Mouse (Mus musculus): ENCODE results near the gene Mpig6b. TPM values are rescaled to one million over a fixed set of nuclear protein-coding genes. Genes with fewer than 3 reads are reported as not detected.

The Mpig6b gene
- polyA plus RNA-seq, 1 experiment from 2014 or later, result 0.56 TPM

DNA sequence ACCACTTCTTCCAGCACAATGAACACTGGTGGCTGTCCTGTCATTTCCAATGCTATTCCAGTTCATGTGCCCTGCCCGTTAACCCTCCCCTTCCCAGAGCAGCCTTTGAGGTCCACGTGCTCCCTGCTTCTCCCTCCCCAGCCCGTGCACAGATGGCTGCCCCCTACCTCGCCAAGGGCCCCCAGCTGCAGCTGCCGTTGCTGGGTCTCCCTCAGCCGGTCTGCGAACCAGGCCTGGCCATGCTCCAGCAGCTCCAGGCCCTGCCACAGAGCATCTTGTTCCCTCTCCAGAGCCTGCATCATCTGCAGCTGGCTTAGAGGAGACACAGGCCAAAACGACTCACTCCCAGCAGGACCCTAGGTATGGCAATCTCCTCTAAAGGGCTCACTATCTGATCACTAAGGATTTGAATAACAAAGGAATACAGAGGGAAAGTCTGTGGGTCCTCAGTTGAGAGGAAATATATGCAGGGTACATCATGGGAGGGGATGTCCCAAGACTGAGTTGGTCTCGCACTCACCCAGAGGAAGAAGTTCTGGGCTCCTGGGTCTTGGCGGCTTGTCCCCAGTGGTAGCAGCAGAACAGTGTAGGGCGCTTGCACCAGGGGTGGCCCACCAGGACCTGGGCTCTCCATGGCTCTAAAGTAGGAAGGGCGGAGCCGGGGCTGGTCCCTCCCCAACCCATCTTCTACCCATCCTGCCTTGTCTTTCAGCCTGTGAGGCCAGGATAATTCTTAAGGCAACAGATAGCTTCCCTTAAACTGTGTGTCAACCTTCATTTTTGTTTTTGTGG lies 38.5 kb downstream of the Mpig6b start, which contains the start of gene Sapcd1:
TSS of gene Sapcd1 (minus strand) at position 740 of the 792 bp plus-strand sequence.
- Histone ChIP-seq H3K9me3 (replicated peaks) (no peaks in the 10 kb centered on the region), H3K9ac (peak within 1 kb of the TSS; percentile 52), H3K36me3 (ENCODE audit: poor library complexity, severe bottlenecking) (no peaks in the 10 kb centered on the region), H3K27me3 (0 out of 2 replicates have a peak, but pooled peaks cover 4% of the 10 kb centered on the region), H3K4me2 (peak within 1 kb of the TSS; percentile 43), H3K4me1 (peaks cover 36% of the 10 kb centered on the region), H3K4me3 (peak within 1 kb of the TSS; percentile 17), H3K27ac (peak within 1 kb of the TSS; percentile 82)
- whole genome bisulfite sequencing, result 24% methylated on average over 13 of the region's 13 CpGs
- peak; percentile 89 for ATAC-seq

DNA sequence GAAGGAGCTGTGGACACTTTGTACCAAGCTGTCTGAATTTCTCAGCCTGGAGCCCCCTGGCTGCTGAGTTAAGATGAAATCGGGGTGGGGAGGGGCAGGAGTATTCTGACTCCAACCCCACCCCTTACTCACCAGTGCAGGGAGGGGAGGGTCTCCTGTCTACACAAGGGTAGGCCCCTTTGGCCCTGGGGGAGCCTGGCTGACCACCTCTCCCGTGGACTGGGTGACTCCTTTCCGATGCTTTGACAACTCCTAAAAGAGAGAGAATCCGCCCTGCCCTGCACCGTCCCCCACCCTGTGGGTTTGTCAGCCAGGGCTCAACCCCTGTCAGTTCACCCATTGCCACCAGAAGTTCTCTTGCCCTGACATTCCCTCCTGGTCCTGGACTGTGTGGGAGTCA lies 39.8 kb downstream of the Mpig6b start:
- Histone ChIP-seq H3K27me3 (0 out of 2 replicates have a peak, but pooled peaks cover 4% of the 10 kb centered on the region), H3K27ac (peak overlapping the region; percentile 40; the same call in 1 of the 2 replicates), H3K4me3 (no peak overlapping the region), H3K9ac (no peak overlapping the region), H3K4me1 (peaks cover 41% of the 10 kb centered on the region), H3K9me3 (replicated peaks) (no peaks in the 10 kb centered on the region), H3K36me3 (ENCODE audit: poor library complexity, severe bottlenecking) (no peaks in the 10 kb centered on the region), H3K4me2 (no peak overlapping the region; the same call in 1 of the 2 replicates)
- ATAC-seq, result no peak
- WGBS, result 80% methylated on average over 5 of the region's 5 CpGs

DNA sequence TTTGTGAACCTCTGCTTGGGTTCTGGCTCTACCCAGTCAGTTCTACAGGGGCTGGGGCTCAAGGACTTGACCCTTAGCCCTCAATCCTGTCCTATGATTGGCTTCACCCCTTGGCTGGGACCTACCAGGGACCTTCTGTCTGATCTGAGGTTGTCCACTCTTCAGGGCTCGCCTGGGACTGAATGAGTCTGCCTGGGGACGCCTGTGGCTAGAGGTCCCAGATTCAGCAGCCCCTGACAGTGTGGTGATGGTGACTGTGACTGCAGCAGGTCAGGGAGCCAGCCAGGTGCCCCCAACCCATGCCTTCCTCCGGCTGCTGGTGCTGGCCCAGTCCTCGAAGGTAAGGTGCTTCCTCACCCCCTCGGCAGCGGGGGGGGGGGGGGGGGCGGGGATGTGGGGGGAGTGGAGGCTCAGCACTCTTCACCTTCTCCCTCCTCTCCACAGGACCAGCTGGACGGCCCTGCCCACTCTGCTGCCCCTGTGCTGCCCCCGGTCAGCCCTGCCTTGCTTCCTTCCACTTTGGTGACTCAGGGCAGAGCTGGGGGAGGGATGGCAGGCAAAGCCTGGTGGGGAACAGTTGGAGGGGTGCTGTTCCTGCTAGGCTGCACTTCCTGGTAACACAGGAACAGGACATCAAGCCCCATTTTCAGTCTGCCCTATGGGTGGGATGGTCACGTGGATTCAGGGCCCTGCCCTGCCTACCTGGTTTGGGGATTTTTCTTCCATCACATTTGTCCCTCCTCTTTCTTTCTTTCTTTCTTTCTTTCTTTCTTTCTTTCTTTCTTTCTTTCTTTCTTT lies 41.1 kb downstream of the Mpig6b start:
- H3K4me3 ChIP-seq, result no peak overlapping the region
- no peak overlapping the region for H3K9ac ChIP-seq
- ATAC-seq, result no peak

DNA sequence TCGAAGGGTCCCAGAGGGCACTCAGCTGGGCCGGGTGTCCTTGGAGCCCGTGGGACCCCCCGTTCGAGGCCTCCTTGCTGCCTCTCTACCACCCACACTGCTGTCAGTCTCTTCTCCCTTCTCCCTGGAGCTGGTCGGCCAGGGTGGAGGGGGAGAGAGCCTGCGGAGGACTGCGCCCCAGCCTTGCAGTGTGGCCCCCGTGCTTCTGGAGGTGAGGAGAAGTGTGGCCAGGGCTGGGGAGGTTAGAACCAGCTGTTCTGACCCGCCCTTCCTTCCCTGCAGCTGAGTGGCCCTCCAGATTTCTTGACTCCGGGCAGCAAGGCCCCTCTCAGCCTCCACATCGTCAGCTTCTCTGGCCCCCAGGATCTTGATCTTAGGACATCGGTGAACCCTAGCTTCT lies 41.7 kb downstream of the Mpig6b start:
- no peaks in the 10 kb centered on the region for H3K9me3 ChIP-seq (replicated peaks)
- H3K4me1 ChIP-seq, result peaks cover 34% of the 10 kb centered on the region
- H3K36me3 ChIP-seq (ENCODE audit: poor library complexity, severe bottlenecking), result no peaks in the 10 kb centered on the region
- H3K4me2 ChIP-seq, result no peak overlapping the region
- H3K27ac ChIP-seq, result no peak overlapping the region
- no peak overlapping the region for H3K4me3 ChIP-seq
- WGBS, result 74% methylated on average over 13 of the region's 13 CpGs
- no peaks in the 10 kb centered on the region for H3K27me3 ChIP-seq
- ATAC-seq, result no peak
- no peak overlapping the region for H3K9ac ChIP-seq

More for the DNA sequence above, 41.1 kb downstream of the Mpig6b start:
- no peak overlapping the region for H3K27ac ChIP-seq
- no peak overlapping the region for H3K4me2 ChIP-seq
- 80% methylated on average over 6 of the region's 10 CpGs for WGBS
- H3K4me1 ChIP-seq, result peaks cover 39% of the 10 kb centered on the region
- H3K9me3 ChIP-seq (replicated peaks), result no peaks in the 10 kb centered on the region
- H3K27me3 ChIP-seq, result 0 out of 2 replicates have a peak, but pooled peaks cover 4% of the 10 kb centered on the region
- no peaks in the 10 kb centered on the region for H3K36me3 ChIP-seq (ENCODE audit: poor library complexity, severe bottlenecking)

DNA sequence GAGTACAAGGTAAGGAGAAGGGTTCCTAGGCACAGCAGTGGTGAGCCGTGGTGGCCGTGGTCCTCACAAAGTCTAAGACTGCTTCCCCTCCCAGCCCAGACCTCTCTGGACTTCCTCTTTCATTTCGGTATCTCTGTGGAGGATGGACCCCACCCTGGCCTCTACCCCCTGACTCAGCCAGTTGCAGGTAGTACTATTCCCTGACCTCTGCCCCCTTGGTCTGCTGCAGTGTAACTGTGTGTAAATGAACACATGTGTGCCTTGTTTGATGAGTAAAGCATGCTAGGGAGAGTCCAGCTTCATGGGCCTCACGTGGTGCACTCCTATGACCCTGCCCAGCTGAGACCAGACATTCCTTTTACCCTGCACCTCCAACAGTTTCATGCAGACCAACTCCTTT lies 42.2 kb downstream of the Mpig6b start:
- Histone ChIP-seq H3K4me3 (no peak overlapping the region), H3K4me1 (peaks cover 33% of the 10 kb centered on the region), H3K36me3 (ENCODE audit: poor library complexity, severe bottlenecking) (no peaks in the 10 kb centered on the region), H3K27me3 (no peaks in the 10 kb centered on the region), H3K27ac (no peak overlapping the region), H3K9me3 (replicated peaks) (no peaks in the 10 kb centered on the region), H3K9ac (no peak overlapping the region), H3K4me2 (no peak overlapping the region)
- 75% methylated on average over 4 of the region's 4 CpGs for WGBS
- no peak for ATAC-seq

DNA sequence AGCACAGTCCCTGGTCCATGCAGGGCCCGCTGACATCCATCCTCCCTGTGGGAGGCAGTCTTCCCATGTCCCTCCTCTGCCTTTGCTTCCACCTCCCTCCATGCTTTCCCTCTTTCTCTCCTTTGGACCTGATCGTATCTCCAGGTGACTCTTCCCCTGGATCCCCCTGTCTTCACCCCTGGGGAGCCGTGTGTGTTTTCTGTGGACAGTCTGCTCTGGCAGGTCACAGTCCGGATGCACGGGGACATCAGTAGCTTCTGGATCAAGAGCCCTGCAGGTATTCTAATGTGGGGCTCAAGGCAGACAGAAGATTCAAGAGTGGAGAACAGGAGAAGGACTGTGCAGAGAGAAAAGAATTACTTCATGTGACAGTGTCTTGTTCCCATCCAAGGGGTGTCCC lies 42.8 kb downstream of the Mpig6b start:
- Histone ChIP-seq H3K36me3 (ENCODE audit: poor library complexity, severe bottlenecking) (no peaks in the 10 kb centered on the region), H3K4me2 (no peak overlapping the region), H3K27me3 (no peaks in the 10 kb centered on the region), H3K4me3 (no peak overlapping the region), H3K4me1 (peaks cover 27% of the 10 kb centered on the region), H3K27ac (no peak overlapping the region), H3K9me3 (replicated peaks) (no peaks in the 10 kb centered on the region), H3K9ac (no peak overlapping the region)
- WGBS, result 86% methylated on average over 5 of the region's 5 CpGs
- no peak for ATAC-seq

DNA sequence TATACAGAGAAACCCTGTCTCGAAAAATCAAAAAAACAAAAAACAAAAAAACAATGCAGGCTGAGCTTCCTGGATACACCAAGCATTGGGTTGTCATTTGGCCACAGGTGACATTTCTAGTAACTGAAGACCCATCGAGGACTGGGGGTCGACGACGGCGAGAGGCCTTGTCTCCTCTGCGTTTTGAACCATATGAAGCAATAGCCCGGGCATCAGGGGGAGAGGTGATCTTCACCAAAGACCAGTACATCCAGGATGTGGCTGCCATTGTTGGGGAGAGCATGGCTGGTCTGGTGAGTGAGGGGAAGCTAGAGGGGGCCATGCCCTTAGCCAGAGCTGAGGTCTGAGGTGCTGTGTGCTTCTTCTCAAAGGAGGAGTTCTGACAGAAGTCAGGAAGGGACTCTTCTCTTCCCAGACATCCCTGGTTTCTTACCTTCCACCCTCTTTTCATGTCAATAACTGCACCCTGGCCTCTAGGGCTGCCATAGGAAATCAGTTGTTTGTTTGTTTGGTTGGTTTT lies 43.4 kb downstream of the Mpig6b start:
- H3K4me3 ChIP-seq, result no peak overlapping the region
- no peaks in the 10 kb centered on the region for H3K9me3 ChIP-seq (replicated peaks)
- WGBS, result 95% methylated on average over 8 of the region's 8 CpGs
- ATAC-seq, result no peak
- peaks cover 21% of the 10 kb centered on the region for H3K4me1 ChIP-seq
- H3K4me2 ChIP-seq, result no peak overlapping the region
- no peaks in the 10 kb centered on the region for H3K27me3 ChIP-seq
- peaks cover 2% of the 10 kb centered on the region; the same call in 1 of the 2 replicates for H3K36me3 ChIP-seq (ENCODE audit: poor library complexity, severe bottlenecking)
- H3K27ac ChIP-seq, result no peak overlapping the region
- no peak overlapping the region for H3K9ac ChIP-seq

DNA sequence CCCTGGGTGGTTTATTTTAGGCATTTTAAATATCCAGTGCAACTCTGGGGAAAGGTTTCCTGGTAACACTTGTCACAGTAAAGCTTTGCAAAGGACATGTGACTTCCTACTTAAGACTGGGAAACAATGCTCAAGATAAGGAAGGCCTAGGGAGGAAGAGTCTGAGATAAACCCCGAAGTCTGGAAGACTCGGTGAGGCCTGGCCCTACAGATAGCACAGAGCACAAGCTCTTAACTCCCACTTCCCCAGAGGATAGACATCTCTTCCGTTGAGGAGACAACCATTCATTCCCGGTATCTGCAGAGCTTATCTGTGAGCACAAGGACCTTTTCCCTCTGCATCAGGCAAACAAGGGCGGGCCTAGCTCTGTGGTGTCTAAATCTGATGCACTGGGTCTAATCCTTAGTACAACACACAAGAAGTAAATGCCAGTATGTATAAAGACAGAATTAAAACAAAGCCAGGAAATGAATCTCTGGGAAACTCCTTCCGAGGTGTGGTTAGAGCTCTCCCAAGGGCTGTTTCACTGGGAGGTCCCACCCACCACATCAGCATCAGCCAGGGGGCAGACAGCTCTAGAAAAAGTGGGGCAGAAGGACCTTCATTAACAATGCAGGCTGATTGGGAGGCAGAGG lies 44.0 kb downstream of the Mpig6b start:
- H3K9me3 ChIP-seq (replicated peaks), result no peaks in the 10 kb centered on the region
- H3K4me2 ChIP-seq, result no peak overlapping the region
- H3K36me3 ChIP-seq (ENCODE audit: poor library complexity, severe bottlenecking), result peaks cover 9% of the 10 kb centered on the region
- H3K27me3 ChIP-seq, result no peaks in the 10 kb centered on the region
- 64% methylated on average over 6 of the region's 6 CpGs for WGBS
- H3K9ac ChIP-seq, result no peak overlapping the region
- ATAC-seq, result no peak
- H3K4me1 ChIP-seq, result peaks cover 16% of the 10 kb centered on the region
- H3K27ac ChIP-seq, result 0 out of 2 replicates have a peak overlapping the region, but pooled peaks have one; percentile 6
- no peak overlapping the region for H3K4me3 ChIP-seq

DNA sequence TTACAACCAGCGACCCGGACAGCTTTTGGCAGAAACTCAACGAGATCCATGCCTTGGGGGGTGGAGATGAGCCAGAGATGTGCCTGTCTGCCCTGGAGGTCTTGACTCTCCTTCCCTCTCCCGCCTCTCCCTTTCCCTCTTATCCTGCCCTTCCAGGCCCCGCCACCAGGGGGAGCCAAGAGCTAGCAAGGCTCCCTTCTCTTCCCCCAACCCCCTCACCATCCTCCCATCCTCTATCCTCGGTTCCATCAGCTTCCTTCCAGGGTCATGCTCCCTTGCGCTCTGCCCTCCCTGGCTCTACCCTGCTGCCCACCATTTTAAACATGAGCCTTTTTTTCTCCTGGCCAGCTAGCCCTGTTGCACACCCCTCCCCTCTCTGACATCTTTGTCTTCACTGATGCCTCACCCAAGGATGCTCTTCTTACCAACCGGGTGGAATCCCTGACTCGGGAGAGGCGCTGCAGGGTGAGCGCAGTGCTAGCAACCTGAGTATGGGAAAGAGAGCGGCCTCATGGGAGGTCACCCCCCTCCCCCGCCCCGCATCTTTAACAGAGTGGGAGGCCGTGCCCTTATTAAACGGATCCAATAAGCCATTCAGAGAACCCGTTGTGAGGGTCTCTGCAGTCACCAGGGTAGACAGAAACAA lies 44.7 kb downstream of the Mpig6b start:
- Histone ChIP-seq H3K36me3 (ENCODE audit: poor library complexity, severe bottlenecking) (peaks cover 16% of the 10 kb centered on the region), H3K4me3 (no peak overlapping the region), H3K27ac (peak overlapping the region; percentile 2; the same call in 1 of the 2 replicates), H3K9me3 (replicated peaks) (no peaks in the 10 kb centered on the region), H3K9ac (no peak overlapping the region), H3K27me3 (no peaks in the 10 kb centered on the region), H3K4me1 (peaks cover 16% of the 10 kb centered on the region), H3K4me2 (peak overlapping the region; percentile 36)
- peak; percentile 74 for ATAC-seq
- WGBS, result 4% methylated on average over 17 of the region's 17 CpGs

DNA sequence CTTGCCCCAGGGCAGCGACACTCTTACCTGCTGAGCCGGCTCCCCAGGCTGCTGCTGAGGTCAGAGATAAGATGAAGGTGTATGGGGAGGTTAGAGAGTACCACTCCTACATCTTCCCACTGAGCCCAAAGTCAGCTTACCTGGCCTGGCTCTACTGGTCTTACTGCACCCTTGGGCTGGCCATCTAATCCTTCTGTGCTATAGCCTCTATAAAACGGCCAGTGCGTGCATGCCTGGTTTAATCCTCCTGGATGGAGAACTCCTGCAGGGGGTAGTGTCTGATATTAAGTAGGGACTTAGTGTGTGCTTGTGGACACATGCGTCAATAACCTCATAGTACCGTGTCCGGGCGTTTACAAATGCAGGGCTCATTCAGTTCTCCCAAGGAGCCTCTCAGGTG lies 45.4 kb downstream of the Mpig6b start:
- no peaks in the 10 kb centered on the region for H3K27me3 ChIP-seq
- WGBS, result 86% methylated on average over 8 of the region's 8 CpGs

DNA sequence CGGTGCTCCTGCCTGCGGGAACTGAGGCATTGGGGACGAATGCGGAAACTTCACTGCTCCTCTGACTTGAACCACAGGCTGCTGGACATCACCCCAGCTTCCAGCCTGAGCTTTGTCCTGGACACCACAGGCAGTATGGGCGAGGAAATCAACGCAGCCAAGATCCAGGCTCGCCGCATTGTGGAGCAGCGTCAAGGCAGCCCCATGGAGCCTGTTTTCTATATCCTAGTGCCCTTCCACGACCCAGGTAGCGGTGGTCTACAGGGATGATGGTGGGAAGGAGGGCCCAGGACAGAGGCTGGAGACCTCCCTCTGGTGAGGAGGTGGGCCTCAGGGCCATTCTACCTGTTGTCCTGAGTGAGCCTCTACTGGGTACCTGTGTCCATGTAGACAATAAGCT lies 46.1 kb downstream of the Mpig6b start:
- Histone ChIP-seq H3K4me1 (peaks cover 14% of the 10 kb centered on the region), H3K27me3 (no peaks in the 10 kb centered on the region), H3K9ac (no peak overlapping the region), H3K4me3 (no peak overlapping the region), H3K36me3 (ENCODE audit: poor library complexity, severe bottlenecking) (peaks cover 30% of the 10 kb centered on the region), H3K4me2 (no peak overlapping the region), H3K27ac (no peak overlapping the region), H3K9me3 (replicated peaks) (no peaks in the 10 kb centered on the region)
- no peak for ATAC-seq
- WGBS, result 78% methylated on average over 11 of the region's 11 CpGs

More for the DNA sequence above, 45.4 kb downstream of the Mpig6b start:
- no peak for ATAC-seq
- no peak overlapping the region for H3K4me3 ChIP-seq
- no peak overlapping the region for H3K4me2 ChIP-seq
- H3K9ac ChIP-seq, result no peak overlapping the region
- no peaks in the 10 kb centered on the region for H3K9me3 ChIP-seq (replicated peaks)
- H3K4me1 ChIP-seq, result peaks cover 14% of the 10 kb centered on the region
- no peak overlapping the region for H3K27ac ChIP-seq
- H3K36me3 ChIP-seq (ENCODE audit: poor library complexity, severe bottlenecking), result peaks cover 23% of the 10 kb centered on the region

Data from forebrain, embryonic 13.5 days (tissue).